Mouse (Mus musculus) lung, embryonic 14.5 days (tissue): ENCODE results near the gene Ccdc170. TPM values are rescaled to one million over a fixed set of nuclear protein-coding genes. Genes with fewer than 3 reads are reported as not detected.
A peak's percentile ranks its signal among the peaks of the same experiment; 100 is the strongest.

ENCODE experiments used
- ATAC-seq: fragments of 200-750 bp; cut with Nextera tagmentation; 2 replicates; pipeline ENCODE4 v1.8.0; 2017; ENCODE audit warnings: mild to moderate bottlenecking, moderate TSS enrichment, moderate library complexity; ENCODE audit not compliant: insufficient read depth
- DNase-seq: peaks from one replicate; pipeline ENCODE4 v3.0.0-alpha.2; 2015
- H3K27ac ChIP-seq: fragments of 300-500 bp; sonication (generic); 2 replicates; pipeline ENCODE4 v1.5.1; 2014; ENCODE audit warnings: low read depth, mild to moderate bottlenecking, moderate library complexity
- H3K27me3 ChIP-seq: fragments of 300-500 bp; sonication (generic); 2 replicates; pipeline ENCODE4 v1.6.1; 2014; ENCODE audit warnings: low read length, control low read depth; ENCODE audit not compliant: insufficient read depth
- H3K36me3 ChIP-seq: fragments of 300-500 bp; sonication (generic); 2 replicates; pipeline ENCODE4 v1.6.1; 2014; ENCODE audit warnings: control low read depth; ENCODE audit not compliant: insufficient read depth
- H3K4me1 ChIP-seq: fragments of 300-500 bp; sonication (generic); 2 replicates; pipeline ENCODE4 v1.6.1; 2014; ENCODE audit warnings: antibody characterized with exemption, control low read depth; ENCODE audit not compliant: insufficient read depth
- H3K4me2 ChIP-seq: fragments of 300-500 bp; sonication (generic); 2 replicates; pipeline ENCODE4 v1.6.1; 2014; ENCODE audit warnings: mild to moderate bottlenecking
- H3K4me3 ChIP-seq: fragments of 300-500 bp; sonication (generic); 2 replicates; pipeline ENCODE4 v1.5.1; 2014; ENCODE audit warnings: low read depth, low read length
- H3K9ac ChIP-seq: fragments of 300-500 bp; sonication (generic); 2 replicates; pipeline ENCODE4 v1.6.1; 2014
- H3K9me3 ChIP-seq: fragments of 300-500 bp; sonication (generic); 2 replicates; pipeline ENCODE4 v1.6.1; 2016; ENCODE audit warnings: low read depth, low read length, control low read depth
- CTCF ChIP-seq: IDR thresholded peaks from 2 replicates; pipeline ENCODE4 v1.5.1; 2016; ENCODE audit warnings: antibody characterized with exemption, low read depth
- WGBS: fragments of 180-500 bp; shearing (Covaris S2); extraction: QIAGEN DNeasy Blood & Tissue Kit; methylation state at CpG from one replicate; pipeline ENCODE4 v1.1.7; 2014; 5-methylcytosine and 5-hydroxymethylcytosine counted together
- polyA plus RNA-seq: library from polyadenylated mRNA; unstranded; fragments of >200 nt; fragmentation: Nextera tagmentation; extraction: Ambion mirVana; gene quantifications from 2 replicates; pipeline ENCODE4 v1.2.1, GENCODE M21; 2014

The Ccdc170 gene
- polyA plus RNA-seq, 1 experiment from 2014 or later: 0.12 TPM

GRCm38 (mm10) chr10:4489865-4490264 is 7.6 kb downstream of the Ccdc170 start:
- WGBS: 84% methylated on average over 5 of the region's 5 CpGs
- H3K9me3 ChIP-seq: no peaks in the 10 kb centered on the region
- H3K27me3 ChIP-seq: no peaks in the 10 kb centered on the region
- no peak for ATAC-seq
- TF ChIP-seq CTCF: no peak
- H3K27ac ChIP-seq: no peak overlapping the region
- H3K4me3 ChIP-seq: no peak overlapping the region
- no peak overlapping the region for H3K4me2 ChIP-seq
- no peaks in the 10 kb centered on the region for H3K36me3 ChIP-seq
- no peaks in the 10 kb centered on the region for H3K4me1 ChIP-seq
- no peak overlapping the region for H3K9ac ChIP-seq
- no peak for DNase-seq

GRCm38 (mm10) chr10:4491281-4491680 is 9.0 kb downstream of the Ccdc170 start:
- ATAC-seq (no peak), DNase-seq (no peak)

DNA sequence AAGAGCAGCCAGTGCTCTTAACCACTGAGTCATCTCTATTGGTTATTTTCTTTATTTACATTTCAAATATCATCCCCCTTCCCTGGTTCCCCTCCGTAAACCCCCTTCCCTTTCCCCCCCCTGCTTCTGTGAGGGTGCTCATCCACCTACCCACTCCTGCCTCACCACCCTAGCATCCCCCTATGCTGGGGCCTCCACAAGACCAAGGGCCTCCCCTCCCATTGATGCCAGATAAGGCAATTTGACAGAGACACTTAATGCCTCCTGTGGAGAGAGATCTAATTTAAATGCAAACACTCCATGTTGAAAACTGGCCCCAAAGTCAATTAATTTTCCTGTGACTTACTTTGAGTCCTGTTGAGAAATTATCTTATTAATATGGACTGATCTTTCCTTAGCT is 9.7 kb downstream of the Ccdc170 start:
- no peak for TF ChIP-seq CTCF
- ATAC-seq (no peak), DNase-seq (no peak)
- Histone ChIP-seq H3K4me1 (no peaks in the 10 kb centered on the region), H3K27me3 (no peaks in the 10 kb centered on the region), H3K4me2 (no peak overlapping the region), H3K36me3 (no peaks in the 10 kb centered on the region), H3K9ac (no peak overlapping the region), H3K27ac (no peak overlapping the region), H3K4me3 (no peak overlapping the region), H3K9me3 (no peaks in the 10 kb centered on the region)
- 50% methylated on average over 1 of the region's 1 CpGs for WGBS

More at GRCm38 (mm10) chr10:4491281-4491680, 9.0 kb downstream of the Ccdc170 start:
- H3K36me3 ChIP-seq: no peaks in the 10 kb centered on the region
- no peak overlapping the region for H3K4me3 ChIP-seq
- no peak for TF ChIP-seq CTCF
- H3K4me1 ChIP-seq: no peaks in the 10 kb centered on the region
- no peaks in the 10 kb centered on the region for H3K27me3 ChIP-seq
- 42% methylated on average over 2 of the region's 3 CpGs for WGBS
- H3K9ac ChIP-seq: no peak overlapping the region
- no peak overlapping the region for H3K27ac ChIP-seq
- no peak overlapping the region for H3K4me2 ChIP-seq
- H3K9me3 ChIP-seq: no peaks in the 10 kb centered on the region

DNA sequence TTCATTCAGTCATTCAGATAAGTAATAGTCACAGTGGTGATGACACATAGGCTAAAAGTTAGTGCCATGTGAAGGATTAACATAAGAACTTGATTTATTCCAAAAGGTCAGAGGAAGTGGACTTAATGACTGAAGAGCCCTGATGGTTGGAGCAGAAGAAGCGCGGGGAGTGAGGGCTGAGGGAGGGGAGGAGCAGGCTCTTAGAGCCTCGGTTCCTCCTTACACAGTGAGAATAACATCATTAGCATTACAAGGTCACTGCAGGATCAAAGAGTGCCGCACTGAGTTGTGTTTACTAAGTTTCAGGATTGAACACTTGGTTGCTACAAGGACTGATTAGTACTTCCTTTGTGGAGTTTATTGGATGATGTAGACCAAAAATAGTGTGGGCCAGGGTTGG is 10.6 kb downstream of the Ccdc170 start:
- H3K4me3 ChIP-seq: no peak overlapping the region
- no peak for ATAC-seq
- H3K9ac ChIP-seq: no peak overlapping the region
- no peaks in the 10 kb centered on the region for H3K27me3 ChIP-seq
- TF ChIP-seq CTCF: no peak
- no peaks in the 10 kb centered on the region for H3K36me3 ChIP-seq
- H3K27ac ChIP-seq: no peak overlapping the region
- no peak overlapping the region for H3K4me2 ChIP-seq
- no peaks in the 10 kb centered on the region for H3K4me1 ChIP-seq
- no peak for DNase-seq
- H3K9me3 ChIP-seq: no peaks in the 10 kb centered on the region
- WGBS: 12% methylated on average over 4 of the region's 4 CpGs

DNA sequence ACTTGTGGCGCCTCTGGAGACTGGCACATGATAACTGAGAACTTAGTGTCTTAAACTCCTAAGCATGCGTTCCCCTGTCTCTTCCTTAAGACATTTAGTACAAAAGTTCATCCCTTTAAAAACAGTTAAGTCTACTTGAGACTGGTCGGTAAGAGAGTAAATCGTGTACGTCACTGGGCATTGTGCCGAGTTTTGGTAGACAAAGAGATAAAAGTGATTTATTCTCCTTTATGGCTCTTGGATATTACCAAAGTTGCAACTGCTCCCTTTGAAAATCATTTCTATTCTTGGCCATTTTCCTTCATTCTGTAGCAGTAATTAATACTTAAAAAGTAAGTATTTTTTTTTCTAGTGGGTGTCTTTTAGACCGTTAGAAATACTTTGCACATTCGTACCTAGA is 20.9 kb downstream of the Ccdc170 start:
- TF ChIP-seq CTCF: no peak
- no peak for ATAC-seq

DNA sequence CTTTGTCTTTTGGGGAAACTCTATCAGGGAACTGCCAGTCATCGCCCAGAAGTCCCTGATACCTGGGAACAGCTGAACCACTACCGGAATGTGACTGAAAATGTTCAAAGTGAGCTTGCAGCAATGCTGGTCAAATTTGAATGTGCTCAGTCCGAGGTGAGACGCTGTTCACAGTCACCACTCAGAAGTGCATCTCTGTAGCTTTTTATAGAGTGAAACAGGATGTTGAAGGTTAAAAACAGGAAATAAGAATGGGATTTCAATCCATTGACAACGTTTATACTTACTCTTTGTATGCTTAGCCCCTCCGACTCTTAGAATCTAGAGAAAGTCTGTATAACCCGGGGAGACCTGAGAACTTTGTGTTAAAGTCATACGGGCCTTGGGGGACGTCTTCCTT is 30.4 kb downstream of the Ccdc170 start:
- no peak overlapping the region for H3K4me2 ChIP-seq
- no peak for ATAC-seq
- TF ChIP-seq CTCF: no peak
- no peak overlapping the region for H3K4me3 ChIP-seq
- no peaks in the 10 kb centered on the region for H3K9me3 ChIP-seq
- no peak overlapping the region for H3K27ac ChIP-seq
- H3K36me3 ChIP-seq: no peaks in the 10 kb centered on the region
- no peaks in the 10 kb centered on the region for H3K27me3 ChIP-seq
- H3K9ac ChIP-seq: no peak overlapping the region
- DNase-seq: no peak
- no peaks in the 10 kb centered on the region for H3K4me1 ChIP-seq
- WGBS: 71% methylated on average over 9 of the region's 9 CpGs

More for the DNA sequence above, 20.9 kb downstream of the Ccdc170 start:
- peak; percentile 76 for DNase-seq
- no peaks in the 10 kb centered on the region for H3K27me3 ChIP-seq
- no peak overlapping the region for H3K27ac ChIP-seq
- no peak overlapping the region for H3K9ac ChIP-seq
- no peaks in the 10 kb centered on the region for H3K9me3 ChIP-seq
- H3K4me2 ChIP-seq: no peak overlapping the region
- no peaks in the 10 kb centered on the region for H3K4me1 ChIP-seq
- no peaks in the 10 kb centered on the region for H3K36me3 ChIP-seq
- 70% methylated on average over 8 of the region's 8 CpGs for WGBS
- no peak overlapping the region for H3K4me3 ChIP-seq

DNA sequence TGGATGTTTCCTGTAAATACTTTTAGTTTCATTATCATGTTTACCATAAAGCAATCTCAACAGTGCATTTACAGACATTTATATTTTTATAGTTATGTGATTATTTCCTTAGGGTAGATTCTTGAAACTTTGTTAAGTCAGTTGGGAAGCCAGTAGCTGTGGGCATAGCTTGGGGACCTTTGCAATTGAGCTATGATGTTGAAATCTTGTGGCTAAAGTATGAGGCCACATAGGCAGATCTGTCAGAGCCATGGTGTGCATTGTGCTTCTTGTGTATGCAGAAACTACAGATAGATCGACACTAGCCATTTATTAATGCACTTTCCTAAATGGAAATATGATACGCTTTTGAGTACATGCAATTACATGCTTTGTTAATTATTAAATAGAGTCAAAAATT is 35.3 kb downstream of the Ccdc170 start:
- no peak for DNase-seq
- Histone ChIP-seq H3K4me2 (no peak overlapping the region), H3K27ac (no peak overlapping the region), H3K4me1 (no peaks in the 10 kb centered on the region), H3K27me3 (no peaks in the 10 kb centered on the region), H3K4me3 (no peak overlapping the region), H3K9ac (no peak overlapping the region), H3K9me3 (no peaks in the 10 kb centered on the region), H3K36me3 (no peaks in the 10 kb centered on the region)
- no peak for TF ChIP-seq CTCF
- ATAC-seq: no peak
- WGBS: 86% methylated on average over 2 of the region's 2 CpGs

- Histone ChIP-seq H3K36me3 (no peaks in the 10 kb centered on the region), H3K9ac (no peak overlapping the region), H3K27me3 (no peaks in the 10 kb centered on the region), H3K4me1 (no peaks in the 10 kb centered on the region), H3K27ac (no peak overlapping the region), H3K4me2 (no peak overlapping the region), H3K4me3 (no peak overlapping the region), H3K9me3 (no peaks in the 10 kb centered on the region)
- whole genome bisulfite sequencing: 68% methylated on average over 3 of the region's 3 CpGs
- ATAC-seq (no peak), DNase-seq (no peak)
- no peak for TF ChIP-seq CTCF
Observed at GRCm38 (mm10) chr10:4519645-4520044, 37.3 kb downstream of the Ccdc170 start.
